27 mouse cellular contexts compared by ENCODE assay signal in genomic region chr2:24040531-24040930, GRCm38 (mm10). TPM values are rescaled to one million over a fixed set of nuclear protein-coding genes. Genes with fewer than 3 reads are reported as not detected.
DNase-seq lines count a peak whose midpoint lies in the region; ATAC-seq and TF ChIP-seq lines count a peak whose summit lies in the region.
"Had no signal": no experiment of that assay in that cellular context is flagged by ENCODE, and none has a peak within 500 bp of the region (broad histone marks: within the 10 kb centered on the region; RNA-seq: fewer than 3 reads in every experiment).

No protein-coding gene starts in this region.

- no peak for TF ChIP-seq CTCF in kidney, adult 2 months (conservative IDR thresholded peaks at IDR 0.05; ENCODE audit: insufficient read depth, insufficient read length, low read depth, low read length)
- no peak for TF ChIP-seq CTCF in liver, adult 2 months (IDR thresholded peaks at IDR 0.05; ENCODE audit: low read depth, low read length)

- no peak overlapping the region for H3K27ac ChIP-seq in kidney, adult 2 months (ENCODE audit: insufficient read depth, low read depth, low read length)
- no peak overlapping the region for H3K27ac ChIP-seq in kidney, embryonic 15.5 days
- no peak overlapping the region for H3K27ac ChIP-seq in liver, adult 2 months (replicated peaks; ENCODE audit: insufficient read depth, low read depth, low read length)
- no peak overlapping the region for H3K27ac ChIP-seq in liver, embryonic 12.5 days

- no peak for ATAC-seq in kidney, embryonic 15.5 days (replicated peaks; ENCODE audit: low FRiP score)
- no peak for ATAC-seq in liver, embryonic 12.5 days
- ATAC-seq: activated CD4-positive, CD25-positive, alpha-beta regulatory T cell, adult 4 months; CD4-positive, CD25-positive, alpha-beta regulatory T cell, adult 4 months; Patski had no signal

- no peak overlapping the region for H3K4me3 ChIP-seq in kidney, adult 2 months (ENCODE audit: insufficient read depth, low read depth, low read length)
- H3K4me3 ChIP-seq in kidney, embryonic 15.5 days (replicated peaks) = no peak overlapping the region
- H3K4me3 ChIP-seq in liver, adult 2 months (ENCODE audit: insufficient read depth, low read depth, low read length) = no peak overlapping the region
- no peak overlapping the region for H3K4me3 ChIP-seq in liver, embryonic 12.5 days

- no peak overlapping the region for H3K9ac ChIP-seq in kidney, embryonic 15.5 days
- no peak overlapping the region for H3K9ac ChIP-seq in liver, adult 2 months (ENCODE audit: low read depth, low read length)
- H3K9ac ChIP-seq in liver, embryonic 12.5 days = no peak overlapping the region

- H3K4me1 ChIP-seq in kidney, adult 2 months (ENCODE audit: control insufficient read depth, insufficient read depth, low read length) = no peaks in the 10 kb centered on the region
- no peaks in the 10 kb centered on the region for H3K4me1 ChIP-seq in kidney, embryonic 15.5 days
- peaks cover 8% of the 10 kb centered on the region; the same call in 1 of the 2 replicates for H3K4me1 ChIP-seq in liver, adult 2 months (ENCODE audit: control insufficient read depth, insufficient read depth, low read length)
- no peaks in the 10 kb centered on the region for H3K4me1 ChIP-seq in liver, embryonic 12.5 days

- DNase-seq in kidney, adult 2 months = peak; percentile 53
- peak; percentile 41 for DNase-seq in kidney, adult 9 months
- DNase-seq in kidney, postnatal 10 days = no peak
- peak; percentile 50 for DNase-seq in liver, adult 2 months (ENCODE audit: extremely low read depth, low read depth, low spot score)
- DNase-seq: adrenal gland, adult 2 months; adrenal gland, adult 8-10 months; adrenal gland, postnatal 10 days; adrenal gland, postnatal 14 days; adrenal gland, postnatal 25 days; adrenal gland, postnatal 36 days; B cell, adult 2 months; cerebellum, adult 11 months; cerebellum, adult 11-12 months; cerebellum, adult 18-20 months had no signal

- no peaks in the 10 kb centered on the region for H3K9me3 ChIP-seq in kidney, embryonic 15.5 days (replicated peaks)
- no peaks in the 10 kb centered on the region for H3K9me3 ChIP-seq in liver, embryonic 12.5 days (replicated peaks)
- H3K9me3 ChIP-seq: G1E had no signal

- no peak overlapping the region for H3K4me2 ChIP-seq in kidney, embryonic 15.5 days
- H3K4me2 ChIP-seq in liver, embryonic 12.5 days = no peak overlapping the region

- no peaks in the 10 kb centered on the region for H3K79me2 ChIP-seq in liver, adult 2 months (ENCODE audit: control insufficient read depth, insufficient read depth, low read length)

- H3K27me3 ChIP-seq in kidney, adult 2 months (replicated peaks; ENCODE audit: control insufficient read depth, insufficient read depth, low read length) = no peaks in the 10 kb centered on the region
- no peaks in the 10 kb centered on the region for H3K27me3 ChIP-seq in kidney, embryonic 15.5 days
- H3K27me3 ChIP-seq in liver, adult 2 months (ENCODE audit: control insufficient read depth, insufficient read depth, low read length) = no peaks in the 10 kb centered on the region
- no peaks in the 10 kb centered on the region for H3K27me3 ChIP-seq in liver, embryonic 12.5 days (replicated peaks)
- H3K27me3 ChIP-seq: CH12.LX, Patski had no signal

- TF ChIP-seq POLR2A in kidney, adult 2 months (IDR thresholded peaks at IDR 0.05; ENCODE audit: low read depth, low read length) = no peak
- no peak for TF ChIP-seq POLR2A in liver, adult 2 months (IDR thresholded peaks at IDR 0.05; ENCODE audit: extremely low read depth, insufficient read depth, low read length)

- 62% methylated on average over 1 of the region's 1 CpGs for WGBS in kidney, adult 2 months
- 89% methylated on average over 1 of the region's 1 CpGs for WGBS in kidney, embryonic 15.5 days
- WGBS in liver, adult 2 months = 40% methylated on average over 1 of the region's 1 CpGs
- WGBS in liver, embryonic 12.5 days (ENCODE audit: insufficient replicate concordance) = 82% methylated on average over 1 of the region's 1 CpGs

- no peaks in the 10 kb centered on the region for H3K36me3 ChIP-seq in kidney, adult 2 months (ENCODE audit: control insufficient read depth, insufficient read depth, low read length)
- H3K36me3 ChIP-seq in kidney, embryonic 15.5 days = no peaks in the 10 kb centered on the region
- no peaks in the 10 kb centered on the region for H3K36me3 ChIP-seq in liver, adult 2 months (ENCODE audit: control insufficient read depth, insufficient read depth, low read length)
- no peaks in the 10 kb centered on the region for H3K36me3 ChIP-seq in liver, embryonic 12.5 days
- H3K36me3 ChIP-seq: G1E had no signal

RNA-seq across cellular contexts. Expression of gene Hnmt, which starts 8.7 kb away (rescaled TPM):
- 3.2 and 5.6 TPM in 2 replicates for polyA plus RNA-seq in kidney, adult 2 months (2012; rRNA removed)
- polyA plus RNA-seq in kidney, embryonic 15.5 days (2015; fragmentation: Nextera tagmentation; extraction: Ambion mirVana) = 1.5 and 2.0 TPM in 2 replicates
- 27.7 and 46.7 TPM in 2 replicates for total RNA-seq in liver, adult 2 months (2014; rRNA removed)
- polyA plus RNA-seq in liver, adult 2 months (2012; rRNA removed) = 2.3 and 3.0 TPM in 2 replicates
- polyA plus RNA-seq in liver, embryonic 12.5 days (2016; fragmentation: Nextera tagmentation; extraction: Ambion mirVana) = 0.18 and 0.74 TPM in 2 replicates
- total RNA-seq: ES-E14, G1E had no signal
- polyA plus RNA-seq: activated CD4-positive, CD25-positive, alpha-beta regulatory T cell, adult 4 months; C2C12; CD4-positive, CD25-positive, alpha-beta regulatory T cell, adult 4 months; G1E had no signal

RNA-seq across cellular contexts. Expression of gene Tbpl2, which starts 55.9 kb away (rescaled TPM):
- 0.13 TPM in 1 of 2 replicates, not detected in the other for polyA plus RNA-seq in kidney, adult 2 months (2012; rRNA removed)
- not detected in 2 replicates for polyA plus RNA-seq in kidney, embryonic 15.5 days (2015; fragmentation: Nextera tagmentation; extraction: Ambion mirVana)
- not detected in 2 replicates for total RNA-seq in liver, adult 2 months (2014; rRNA removed)
- polyA plus RNA-seq in liver, adult 2 months (2012; rRNA removed) = not detected in 2 replicates
- polyA plus RNA-seq in liver, embryonic 12.5 days (2016; fragmentation: Nextera tagmentation; extraction: Ambion mirVana) = not detected in 2 replicates
- total RNA-seq: adrenal gland, adult 18-20 months; adrenal gland, adult 2 months; adrenal gland, adult 8-10 months; adrenal gland, postnatal 10 days; adrenal gland, postnatal 14 days; adrenal gland, postnatal 25 days; adrenal gland, postnatal 36 days; adrenal gland, postnatal 4 days; CH12.LX; ES-E14; G1E; MEL had no signal
- polyA plus RNA-seq: activated CD4-positive, CD25-positive, alpha-beta regulatory T cell, adult 4 months; adrenal gland, adult 2 months; brain, embryonic 14.5 days; C2C12; CD4-positive, CD25-positive, alpha-beta regulatory T cell, adult 4 months; G1E had no signal
